19 mouse cellular contexts compared by ENCODE assay signal in genomic region chr4:23845263-23845662, GRCm38 (mm10).
A peak's percentile ranks its signal among the peaks of the same experiment; 100 is the strongest.
DNase-seq lines count a peak whose midpoint lies in the region; ATAC-seq and TF ChIP-seq lines count a peak whose summit lies in the region.
"Had no signal": no experiment of that assay in that cellular context is flagged by ENCODE, and none has a peak within 500 bp of the region (broad histone marks: within the 10 kb centered on the region; RNA-seq: fewer than 3 reads in every experiment).

No protein-coding gene starts in this region.

- peak overlapping the region; percentile 83; the same call in 1 of the 2 replicates for H3K27ac ChIP-seq in forebrain, embryonic 13.5 days
- H3K27ac ChIP-seq in forebrain, embryonic 16.5 days (ENCODE audit: low read length) = peak overlapping the region; percentile 58; the same call in 1 of the 2 replicates
- no peak overlapping the region for H3K27ac ChIP-seq in kidney, embryonic 15.5 days
- H3K27ac ChIP-seq: embryonic facial prominence, embryonic 12.5 days; embryonic facial prominence, embryonic 15.5 days; hindbrain, embryonic 12.5 days; hindbrain, embryonic 15.5 days had no signal

- peaks cover 19% of the 10 kb centered on the region for H3K4me1 ChIP-seq in forebrain, embryonic 13.5 days
- H3K4me1 ChIP-seq in forebrain, embryonic 16.5 days (replicated peaks; ENCODE audit: control insufficient read depth, insufficient read depth, low read length) = peaks cover 7% of the 10 kb centered on the region
- no peaks in the 10 kb centered on the region for H3K4me1 ChIP-seq in kidney, embryonic 15.5 days
- H3K4me1 ChIP-seq: embryonic facial prominence, embryonic 12.5 days; embryonic facial prominence, embryonic 15.5 days; hindbrain, embryonic 12.5 days; hindbrain, embryonic 15.5 days had no signal

- WGBS in forebrain, embryonic 13.5 days = 57% methylated on average over 5 of the region's 5 CpGs
- 43% methylated on average over 5 of the region's 5 CpGs for WGBS in forebrain, embryonic 16.5 days
- WGBS in kidney, embryonic 15.5 days = 71% methylated on average over 5 of the region's 5 CpGs

- peak; percentile 34; the same call in 1 of the 2 replicates for ATAC-seq in forebrain, embryonic 13.5 days
- no peak; the same call in 1 of the 2 replicates for ATAC-seq in forebrain, embryonic 16.5 days
- no peak for ATAC-seq in kidney, embryonic 15.5 days (replicated peaks; ENCODE audit: low FRiP score)
- ATAC-seq: CD4-positive, CD25-positive, alpha-beta regulatory T cell, adult 4 months; intestine, postnatal 0 days had no signal

- no peak overlapping the region for H3K4me2 ChIP-seq in forebrain, embryonic 13.5 days
- no peak overlapping the region for H3K4me2 ChIP-seq in forebrain, embryonic 16.5 days (ENCODE audit: low read length)
- H3K4me2 ChIP-seq in kidney, embryonic 15.5 days = no peak overlapping the region
- H3K4me2 ChIP-seq: embryonic facial prominence, embryonic 12.5 days; embryonic facial prominence, embryonic 15.5 days; heart, embryonic 11.5 days; hindbrain, embryonic 12.5 days; hindbrain, embryonic 15.5 days had no signal

- no peaks in the 10 kb centered on the region for H3K36me3 ChIP-seq in forebrain, embryonic 13.5 days (ENCODE audit: poor library complexity, severe bottlenecking)
- no peaks in the 10 kb centered on the region for H3K36me3 ChIP-seq in forebrain, embryonic 16.5 days (ENCODE audit: control insufficient read depth, insufficient read depth)
- no peaks in the 10 kb centered on the region for H3K36me3 ChIP-seq in kidney, embryonic 15.5 days
- H3K36me3 ChIP-seq: embryonic facial prominence, embryonic 12.5 days; embryonic facial prominence, embryonic 15.5 days; hindbrain, embryonic 12.5 days; hindbrain, embryonic 15.5 days had no signal

- intact Hi-C loops in left cerebral cortex, postnatal 4 days (cut with DNase I) = no loop called here

- no peak overlapping the region for H3K9ac ChIP-seq in forebrain, embryonic 13.5 days
- H3K9ac ChIP-seq in forebrain, embryonic 16.5 days (replicated peaks; ENCODE audit: low read depth, low read length) = no peak overlapping the region
- no peak overlapping the region for H3K9ac ChIP-seq in kidney, embryonic 15.5 days
- H3K9ac ChIP-seq: embryonic facial prominence, embryonic 12.5 days; embryonic facial prominence, embryonic 15.5 days; hindbrain, embryonic 12.5 days; hindbrain, embryonic 15.5 days had no signal

- no peaks in the 10 kb centered on the region for H3K27me3 ChIP-seq in forebrain, embryonic 13.5 days
- H3K27me3 ChIP-seq in forebrain, embryonic 16.5 days (replicated peaks; ENCODE audit: control insufficient read depth, insufficient read depth, low read length) = no peaks in the 10 kb centered on the region
- H3K27me3 ChIP-seq in kidney, embryonic 15.5 days = no peaks in the 10 kb centered on the region
- H3K27me3 ChIP-seq: embryonic facial prominence, embryonic 12.5 days; embryonic facial prominence, embryonic 15.5 days; hindbrain, embryonic 12.5 days; hindbrain, embryonic 15.5 days had no signal

- no peak for TF ChIP-seq POLR2A in brain, embryonic 14.5 days (IDR thresholded peaks at IDR 0.05; ENCODE audit: borderline replicate concordance, extremely low read depth, insufficient read depth, insufficient read length, poor library complexity, severe bottlenecking)

- peak; percentile 5 for DNase-seq in left cerebral cortex, postnatal 4 days
- no peak for DNase-seq in left cerebral cortex, adult 11 months (ENCODE audit: low spot score)
- DNase-seq in brain, embryonic 14.5 days (ENCODE audit: low read depth) = peak; percentile 65
- DNase-seq: adrenal gland, adult 2 months; adrenal gland, postnatal 25 days; cerebellum, adult 18-20 months; cerebellum, adult 9-10 months; gastrocnemius, postnatal 14 days; heart, adult 11 months had no signal

- H3K9me3 ChIP-seq in forebrain, embryonic 13.5 days (replicated peaks) = no peaks in the 10 kb centered on the region
- no peaks in the 10 kb centered on the region for H3K9me3 ChIP-seq in forebrain, embryonic 16.5 days (ENCODE audit: control insufficient read depth, low read length)
- no peaks in the 10 kb centered on the region for H3K9me3 ChIP-seq in kidney, embryonic 15.5 days (replicated peaks)
- H3K9me3 ChIP-seq: embryonic facial prominence, embryonic 12.5 days; embryonic facial prominence, embryonic 15.5 days; hindbrain, embryonic 12.5 days; hindbrain, embryonic 15.5 days had no signal

- H3K4me3 ChIP-seq in forebrain, embryonic 13.5 days = no peak overlapping the region
- no peak overlapping the region for H3K4me3 ChIP-seq in forebrain, embryonic 16.5 days (replicated peaks; ENCODE audit: low read length)
- H3K4me3 ChIP-seq in kidney, embryonic 15.5 days (replicated peaks) = no peak overlapping the region
- H3K4me3 ChIP-seq: embryonic facial prominence, embryonic 12.5 days; embryonic facial prominence, embryonic 15.5 days; hindbrain, embryonic 12.5 days; hindbrain, embryonic 15.5 days had no signal

- TF ChIP-seq CTCF in brain, embryonic 14.5 days (IDR thresholded peaks at IDR 0.05; ENCODE audit: borderline replicate concordance, extremely low read depth, insufficient read depth, insufficient read length) = no peak
